Mouse (Mus musculus): ENCODE data around the gene Hlcs. TPM values are rescaled to one million over a fixed set of nuclear protein-coding genes. Genes with fewer than 3 reads are reported as not detected.

Gene Hlcs
- polyA plus RNA-seq, 1 experiment from 2014 or later: 12.5 TPM

GRCm38 (mm10) chr16:94097724-94098455, 215.5 kb downstream of the Hlcs start:
- Histone ChIP-seq H3K27me3 (ENCODE audit: control insufficient read depth, insufficient read depth, low read length) (peaks cover 60% of the 10 kb centered on the region), H3K4me2 (replicated peaks; ENCODE audit: low read depth, low read length) (no peak overlapping the region), H3K9ac (ENCODE audit: low read depth, low read length) (no peak overlapping the region), H3K9me3 (ENCODE audit: control insufficient read depth, low read length) (no peaks in the 10 kb centered on the region), H3K36me3 (ENCODE audit: control insufficient read depth, insufficient read depth, low read length) (no peaks in the 10 kb centered on the region), H3K27ac (ENCODE audit: low read depth, low read length) (no peak overlapping the region), H3K4me3 (ENCODE audit: low read length) (no peak overlapping the region), H3K4me1 (ENCODE audit: control insufficient read depth, insufficient read depth, low read length) (peaks cover 7% of the 10 kb centered on the region; the same call in 1 of the 2 replicates)
- ATAC-seq (ENCODE audit: low FRiP score, low TSS enrichment): peak; percentile 87; the same call in 1 of the 2 replicates
- 3% methylated on average over 12 of the region's 12 CpGs for WGBS

GRCm38 (mm10) chr16:94096479-94096878, 216.9 kb downstream of the Hlcs start:
- H3K9ac ChIP-seq (ENCODE audit: low read depth, low read length): no peak overlapping the region
- 2% methylated on average over 14 of the region's 14 CpGs for WGBS
- no peak overlapping the region for H3K27ac ChIP-seq (ENCODE audit: low read depth, low read length)
- no peaks in the 10 kb centered on the region for H3K9me3 ChIP-seq (ENCODE audit: control insufficient read depth, low read length)
- H3K4me3 ChIP-seq (ENCODE audit: low read length): no peak overlapping the region
- ATAC-seq (ENCODE audit: low FRiP score, low TSS enrichment): no peak
- peaks cover 7% of the 10 kb centered on the region; the same call in 1 of the 2 replicates for H3K4me1 ChIP-seq (ENCODE audit: control insufficient read depth, insufficient read depth, low read length)
- no peak overlapping the region for H3K4me2 ChIP-seq (replicated peaks; ENCODE audit: low read depth, low read length)
- peaks cover 74% of the 10 kb centered on the region for H3K27me3 ChIP-seq (ENCODE audit: control insufficient read depth, insufficient read depth, low read length)
- H3K36me3 ChIP-seq (ENCODE audit: control insufficient read depth, insufficient read depth, low read length): no peaks in the 10 kb centered on the region

- Histone ChIP-seq H3K36me3 (ENCODE audit: control insufficient read depth, insufficient read depth, low read length) (no peaks in the 10 kb centered on the region), H3K9ac (ENCODE audit: low read depth, low read length) (no peak overlapping the region), H3K9me3 (ENCODE audit: control insufficient read depth, low read length) (no peaks in the 10 kb centered on the region), H3K27ac (ENCODE audit: low read depth, low read length) (no peak overlapping the region), H3K27me3 (ENCODE audit: control insufficient read depth, insufficient read depth, low read length) (peaks cover 83% of the 10 kb centered on the region), H3K4me1 (ENCODE audit: control insufficient read depth, insufficient read depth, low read length) (peaks cover 7% of the 10 kb centered on the region; the same call in 1 of the 2 replicates), H3K4me3 (ENCODE audit: low read length) (peak overlapping the region; percentile 2; the same call in 1 of the 2 replicates), H3K4me2 (replicated peaks; ENCODE audit: low read depth, low read length) (no peak overlapping the region)
- WGBS: 1% methylated on average over 26 of the region's 26 CpGs
- ATAC-seq (ENCODE audit: low FRiP score, low TSS enrichment): no peak
Observed at GRCm38 (mm10) chr16:94095109-94095822, 218.1 kb downstream of the Hlcs start.

GRCm38 (mm10) chr16:94094251-94095108, 218.9 kb downstream of the Hlcs start:
- no peak for ATAC-seq (ENCODE audit: low FRiP score, low TSS enrichment)
- H3K9me3 ChIP-seq (ENCODE audit: control insufficient read depth, low read length): no peaks in the 10 kb centered on the region
- H3K27me3 ChIP-seq (ENCODE audit: control insufficient read depth, insufficient read depth, low read length): peaks cover 86% of the 10 kb centered on the region
- no peak overlapping the region for H3K4me2 ChIP-seq (replicated peaks; ENCODE audit: low read depth, low read length)
- no peaks in the 10 kb centered on the region for H3K36me3 ChIP-seq (ENCODE audit: control insufficient read depth, insufficient read depth, low read length)
- H3K4me1 ChIP-seq (ENCODE audit: control insufficient read depth, insufficient read depth, low read length): peaks cover 7% of the 10 kb centered on the region; the same call in 1 of the 2 replicates
- H3K9ac ChIP-seq (ENCODE audit: low read depth, low read length): no peak overlapping the region
- H3K4me3 ChIP-seq (ENCODE audit: low read length): peak overlapping the region; percentile 2; the same call in 1 of the 2 replicates
- under 1% methylated on average over 48 of the region's 48 CpGs for WGBS
- no peak overlapping the region for H3K27ac ChIP-seq (ENCODE audit: low read depth, low read length)

DNA sequence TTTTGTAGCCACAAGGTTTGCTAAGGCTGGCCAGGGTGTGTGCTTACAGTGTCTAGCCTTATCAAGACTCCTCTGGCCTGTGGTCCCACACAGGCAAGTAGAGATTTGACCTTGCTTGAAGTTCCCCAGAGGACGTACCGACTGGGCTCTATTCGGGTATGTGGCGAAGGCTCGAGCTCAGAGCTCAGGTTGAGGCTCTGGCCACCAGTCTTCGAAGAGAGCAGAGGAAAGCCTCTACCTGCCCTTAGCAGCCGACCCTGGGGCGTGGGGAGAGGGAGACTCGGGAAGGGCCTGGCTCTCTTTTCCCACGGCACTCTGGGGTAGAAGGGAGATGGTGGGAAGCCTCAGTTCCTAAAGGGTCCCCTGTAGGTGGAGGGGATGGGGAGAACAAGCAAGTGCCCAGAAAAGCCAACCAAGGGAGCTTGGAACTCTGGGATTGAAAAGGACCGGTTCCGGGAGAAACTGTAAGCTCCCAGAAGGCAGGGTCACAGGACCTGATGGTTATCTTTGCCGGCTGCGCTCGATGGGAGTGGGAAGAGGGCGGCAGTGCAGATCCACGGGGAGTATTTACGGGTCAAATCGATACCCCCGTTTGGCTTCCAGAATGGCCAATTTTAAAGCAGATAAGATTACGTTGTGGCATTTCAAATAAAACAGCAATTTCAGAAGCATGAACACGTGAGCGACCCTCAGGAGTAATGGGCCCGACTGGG, 220.1 kb downstream of the Hlcs start:
- Histone ChIP-seq H3K4me3 (ENCODE audit: low read length) (no peak overlapping the region), H3K4me1 (ENCODE audit: control insufficient read depth, insufficient read depth, low read length) (peaks cover 7% of the 10 kb centered on the region; the same call in 1 of the 2 replicates), H3K4me2 (replicated peaks; ENCODE audit: low read depth, low read length) (no peak overlapping the region), H3K27ac (ENCODE audit: low read depth, low read length) (no peak overlapping the region), H3K36me3 (ENCODE audit: control insufficient read depth, insufficient read depth, low read length) (no peaks in the 10 kb centered on the region), H3K9ac (ENCODE audit: low read depth, low read length) (no peak overlapping the region), H3K9me3 (ENCODE audit: control insufficient read depth, low read length) (no peaks in the 10 kb centered on the region), H3K27me3 (ENCODE audit: control insufficient read depth, insufficient read depth, low read length) (peaks cover 92% of the 10 kb centered on the region)
- ATAC-seq (ENCODE audit: low FRiP score, low TSS enrichment): no peak
- under 1% methylated on average over 24 of the region's 24 CpGs for WGBS

GRCm38 (mm10) chr16:94092511-94093150, 220.7 kb downstream of the Hlcs start:
- no peak for ATAC-seq (ENCODE audit: low FRiP score, low TSS enrichment)

DNA sequence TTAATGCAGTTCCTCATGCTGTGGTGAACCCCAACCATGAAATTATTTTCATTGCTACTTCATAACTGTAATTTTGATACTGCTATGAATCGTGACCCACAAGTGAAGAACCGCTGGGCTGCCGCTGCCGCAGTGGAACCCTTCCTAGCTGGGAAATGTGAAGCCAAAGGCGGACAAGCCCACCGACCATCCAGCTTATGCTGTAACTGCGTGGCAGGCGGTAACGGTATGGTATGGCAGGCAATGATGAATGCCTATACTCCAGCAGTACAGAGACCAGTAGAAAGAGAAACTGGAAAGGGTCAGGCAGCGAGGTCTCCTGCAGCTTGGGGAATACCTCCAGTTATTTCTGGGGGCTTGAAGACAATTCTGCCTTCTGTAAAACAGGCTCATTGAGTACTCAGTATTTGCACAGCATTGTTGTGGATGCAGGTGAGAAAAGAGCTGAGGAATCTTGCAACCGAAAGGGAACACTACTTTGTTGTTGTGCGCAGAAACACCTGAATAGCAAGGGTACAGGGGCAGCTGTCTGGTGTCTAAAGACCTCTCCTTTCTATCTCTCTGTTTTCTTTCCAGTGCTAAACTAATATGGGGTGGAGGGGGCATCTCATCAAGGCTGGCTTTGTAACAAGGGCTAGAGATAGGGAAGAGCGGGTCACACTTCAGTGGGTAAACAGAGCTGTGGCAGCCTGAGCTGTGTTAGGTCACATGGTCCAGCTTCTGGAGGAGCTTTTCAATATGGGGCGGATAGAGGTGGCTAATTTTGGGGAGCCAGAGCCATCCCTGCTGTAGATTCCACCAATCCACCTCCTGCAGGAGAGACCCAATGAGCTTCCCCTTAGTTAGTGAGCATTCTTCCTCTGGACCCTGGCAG, 224.3 kb downstream of the Hlcs start:
- Histone ChIP-seq H3K9ac (ENCODE audit: low read depth, low read length) (no peak overlapping the region), H3K27me3 (ENCODE audit: control insufficient read depth, insufficient read depth, low read length) (peaks cover 98% of the 10 kb centered on the region), H3K27ac (ENCODE audit: low read depth, low read length) (no peak overlapping the region), H3K4me2 (replicated peaks; ENCODE audit: low read depth, low read length) (no peak overlapping the region), H3K36me3 (ENCODE audit: control insufficient read depth, insufficient read depth, low read length) (no peaks in the 10 kb centered on the region), H3K4me1 (ENCODE audit: control insufficient read depth, insufficient read depth, low read length) (peaks cover 12% of the 10 kb centered on the region; the same call in 1 of the 2 replicates), H3K4me3 (ENCODE audit: low read length) (no peak overlapping the region), H3K9me3 (ENCODE audit: control insufficient read depth, low read length) (no peaks in the 10 kb centered on the region)
- 4% methylated on average over 14 of the region's 14 CpGs for WGBS
- ATAC-seq (ENCODE audit: low FRiP score, low TSS enrichment): no peak

More at GRCm38 (mm10) chr16:94092511-94093150, 220.7 kb downstream of the Hlcs start:
- Histone ChIP-seq H3K4me2 (replicated peaks; ENCODE audit: low read depth, low read length) (no peak overlapping the region), H3K4me3 (ENCODE audit: low read length) (no peak overlapping the region), H3K27ac (ENCODE audit: low read depth, low read length) (no peak overlapping the region), H3K36me3 (ENCODE audit: control insufficient read depth, insufficient read depth, low read length) (no peaks in the 10 kb centered on the region), H3K4me1 (ENCODE audit: control insufficient read depth, insufficient read depth, low read length) (peaks cover 5% of the 10 kb centered on the region; the same call in 1 of the 2 replicates), H3K9me3 (ENCODE audit: control insufficient read depth, low read length) (no peaks in the 10 kb centered on the region), H3K27me3 (ENCODE audit: control insufficient read depth, insufficient read depth, low read length) (peaks cover 92% of the 10 kb centered on the region), H3K9ac (ENCODE audit: low read depth, low read length) (no peak overlapping the region)
- under 1% methylated on average over 12 of the region's 12 CpGs for WGBS

Measured in kidney, embryonic 14.5 days (tissue).